Mouse (Mus musculus) erythroblast, embryonic 14.5 days (primary cell): ENCODE measurements around the gene Stk33. TPM values are rescaled to one million over a fixed set of nuclear protein-coding genes. Genes with fewer than 3 reads are reported as not detected.

Experiments used
- H3K27me3 ChIP-seq: 2 replicates; pipeline ENCODE4 v1.6.1; 2012; ENCODE audit warnings: inconsistent platforms; ENCODE audit not compliant: control insufficient read depth
- H3K36me3 ChIP-seq: 2 replicates; pipeline ENCODE4 v1.6.1; 2012; ENCODE audit warnings: mild to moderate bottlenecking, inconsistent platforms; ENCODE audit not compliant: control insufficient read depth
- H3K4me1 ChIP-seq: 2 replicates; pipeline ENCODE4 v1.6.1; 2012; ENCODE audit warnings: inconsistent platforms; ENCODE audit not compliant: control insufficient read depth
- H3K4me3 ChIP-seq: replicated peaks from 2 replicates; pipeline ENCODE3; 2012; ENCODE audit warnings: moderate library complexity, mild to moderate bottlenecking, inconsistent platforms
- H3K9me3 ChIP-seq: 2 replicates; pipeline ENCODE4 v1.6.1; 2012; ENCODE audit warnings: low read length, inconsistent platforms, mixed read lengths; ENCODE audit not compliant: control insufficient read depth
- GATA1 ChIP-seq: IDR thresholded peaks from 2 replicates; pipeline ENCODE4 v1.6.1; 2012; ENCODE audit warnings: low read length, inconsistent platforms, mixed read lengths
- TAL1 ChIP-seq: IDR thresholded peaks from 3 replicates; pipeline ENCODE4 v1.6.1; 2012; ENCODE audit warnings: low read length, inconsistent platforms, mixed read lengths
- polyA plus RNA-seq: library from polyadenylated mRNA; stranded (reverse); fragments of >175 nt; gene quantifications from 2 replicates; pipeline ENCODE4 v1.2.3, GENCODE M21; 2012

Gene Stk33
- polyA plus RNA-seq, 1 experiment = not detected

DNA sequence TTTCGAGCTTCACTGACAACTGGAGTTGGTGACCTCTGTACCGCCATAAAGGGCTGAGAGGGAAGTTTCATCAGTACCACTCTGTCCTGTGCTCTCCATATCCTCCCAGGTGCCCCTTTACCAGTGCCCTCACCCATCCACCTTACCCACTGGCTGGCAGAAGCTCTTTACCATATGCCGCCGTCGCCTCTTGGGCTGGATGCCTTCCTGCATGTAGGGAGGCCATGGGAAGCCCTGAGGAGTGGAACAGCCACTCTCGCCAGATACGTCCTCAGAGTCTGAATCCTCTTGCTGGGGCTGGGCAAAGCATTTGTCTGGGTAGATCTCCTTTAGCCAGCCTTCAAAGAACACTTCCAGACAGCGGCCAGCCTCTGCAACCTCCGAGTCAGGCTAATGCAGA lies 16.0 kb upstream of the Stk33 start:
- Histone ChIP-seq H3K36me3 (no peaks in the 10 kb centered on the region), H3K4me3 (no peak overlapping the region), H3K9me3 (no peaks in the 10 kb centered on the region), H3K4me1 (no peaks in the 10 kb centered on the region), H3K27me3 (no peaks in the 10 kb centered on the region)
- no peak for TF ChIP-seq TAL1
- no peak for TF ChIP-seq GATA1

DNA sequence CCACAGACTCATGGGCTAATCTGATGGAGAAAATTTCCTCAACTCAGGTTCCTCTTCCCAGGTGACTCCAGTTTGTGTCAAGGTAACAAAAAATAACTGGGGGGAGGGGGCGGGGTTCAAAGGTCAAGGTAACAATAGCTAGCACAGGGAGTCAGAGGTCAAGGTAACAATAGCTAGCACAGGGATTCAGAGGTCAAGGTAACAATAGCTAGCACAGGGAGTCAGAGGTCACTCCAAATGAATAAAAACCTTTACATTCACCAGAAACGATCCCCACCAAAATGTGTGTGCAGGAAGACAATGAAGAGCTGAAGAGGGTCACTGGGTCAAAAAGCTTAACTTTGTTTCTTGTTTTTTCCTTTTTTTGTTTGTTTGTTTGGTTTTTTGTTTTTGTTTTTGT lies 9.2 kb upstream of the Stk33 start:
- H3K9me3 ChIP-seq = no peaks in the 10 kb centered on the region
- TF ChIP-seq GATA1 (no peak), TAL1 (no peak)
- H3K27me3 ChIP-seq = no peaks in the 10 kb centered on the region
- H3K36me3 ChIP-seq = no peaks in the 10 kb centered on the region
- H3K4me3 ChIP-seq = no peak overlapping the region
- H3K4me1 ChIP-seq = no peaks in the 10 kb centered on the region

DNA sequence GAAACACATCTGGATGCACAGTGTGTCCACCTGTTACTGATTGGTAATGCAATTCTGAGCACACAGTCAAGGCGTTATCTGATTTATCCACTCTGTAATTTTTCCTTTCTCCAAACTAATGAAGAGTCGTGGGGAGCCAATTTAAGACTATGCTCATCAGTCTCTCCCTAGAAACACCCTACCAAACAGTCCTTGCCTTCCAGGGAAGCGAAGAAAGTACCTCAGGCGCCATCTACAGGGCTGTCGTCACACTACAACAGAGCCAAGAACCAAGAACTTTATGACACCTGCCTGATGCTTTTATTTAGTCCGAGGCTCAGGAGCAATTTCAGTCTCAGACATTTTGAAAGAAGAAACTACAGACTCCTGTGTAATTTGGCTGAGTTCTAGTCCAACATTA lies 6.1 kb upstream of the Stk33 start:
- no peaks in the 10 kb centered on the region for H3K36me3 ChIP-seq
- TF ChIP-seq GATA1 (no peak), TAL1 (no peak)
- H3K4me1 ChIP-seq = no peaks in the 10 kb centered on the region
- no peaks in the 10 kb centered on the region for H3K9me3 ChIP-seq
- H3K27me3 ChIP-seq = peaks cover 11% of the 10 kb centered on the region
- no peak overlapping the region for H3K4me3 ChIP-seq

DNA sequence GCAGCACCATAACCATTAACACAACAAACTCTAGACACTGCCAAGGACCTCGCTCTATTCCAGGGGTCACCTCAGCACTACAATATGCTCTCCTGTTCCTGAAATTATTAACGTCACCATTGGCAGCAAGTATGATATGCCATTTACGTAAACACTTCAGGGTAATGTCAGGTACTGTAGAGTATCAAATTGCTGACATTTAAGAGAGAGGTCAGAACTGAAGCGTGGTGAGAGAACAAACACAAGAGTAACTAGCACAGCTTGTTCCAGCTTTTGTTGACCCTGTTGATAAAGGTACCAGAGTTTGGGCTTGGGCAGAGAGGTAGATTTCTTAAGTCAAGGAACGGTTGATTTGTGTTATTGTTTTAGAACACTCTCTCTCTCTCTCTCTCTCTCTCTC lies 3.9 kb upstream of the Stk33 start:
- no peak overlapping the region for H3K4me3 ChIP-seq
- TF ChIP-seq TAL1 (no peak), GATA1 (no peak)
- H3K4me1 ChIP-seq = no peaks in the 10 kb centered on the region

DNA sequence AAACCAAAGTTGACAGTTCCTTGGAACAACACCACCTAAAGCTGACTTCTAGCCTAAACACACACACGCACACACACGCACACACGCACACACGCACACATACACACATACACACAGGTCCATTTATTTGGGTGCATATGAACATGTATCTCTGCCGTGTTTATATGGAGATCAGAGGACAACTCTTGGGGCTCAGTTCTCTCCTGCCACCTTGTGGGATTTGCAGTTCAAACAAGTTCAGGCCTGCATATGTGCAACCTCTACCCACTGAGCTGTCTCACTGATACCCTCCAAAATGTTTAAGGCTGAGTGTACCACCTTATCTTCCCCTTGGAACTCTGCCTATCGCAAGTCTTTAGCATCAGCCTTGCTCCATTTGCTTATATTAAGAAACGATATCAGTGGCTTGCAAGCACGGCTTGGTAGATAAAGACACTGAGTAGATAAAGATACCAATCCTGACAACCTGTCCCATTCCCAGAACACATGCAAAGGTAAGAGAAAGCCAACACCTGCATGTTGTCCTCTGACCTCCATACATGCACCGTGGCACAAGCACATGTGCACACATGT lies 1.9 kb upstream of the Stk33 start:
- H3K4me1 ChIP-seq = no peaks in the 10 kb centered on the region
- no peak overlapping the region for H3K4me3 ChIP-seq
- no peaks in the 10 kb centered on the region for H3K36me3 ChIP-seq
- TF ChIP-seq TAL1 (no peak), GATA1 (no peak)
- peaks cover 46% of the 10 kb centered on the region for H3K27me3 ChIP-seq
- H3K9me3 ChIP-seq = peaks cover 2% of the 10 kb centered on the region; the same call in 1 of the 2 replicates

More for the DNA sequence above, 3.9 kb upstream of the Stk33 start:
- peaks cover 33% of the 10 kb centered on the region for H3K27me3 ChIP-seq
- H3K9me3 ChIP-seq = peaks cover 2% of the 10 kb centered on the region; the same call in 1 of the 2 replicates
- no peaks in the 10 kb centered on the region for H3K36me3 ChIP-seq

DNA sequence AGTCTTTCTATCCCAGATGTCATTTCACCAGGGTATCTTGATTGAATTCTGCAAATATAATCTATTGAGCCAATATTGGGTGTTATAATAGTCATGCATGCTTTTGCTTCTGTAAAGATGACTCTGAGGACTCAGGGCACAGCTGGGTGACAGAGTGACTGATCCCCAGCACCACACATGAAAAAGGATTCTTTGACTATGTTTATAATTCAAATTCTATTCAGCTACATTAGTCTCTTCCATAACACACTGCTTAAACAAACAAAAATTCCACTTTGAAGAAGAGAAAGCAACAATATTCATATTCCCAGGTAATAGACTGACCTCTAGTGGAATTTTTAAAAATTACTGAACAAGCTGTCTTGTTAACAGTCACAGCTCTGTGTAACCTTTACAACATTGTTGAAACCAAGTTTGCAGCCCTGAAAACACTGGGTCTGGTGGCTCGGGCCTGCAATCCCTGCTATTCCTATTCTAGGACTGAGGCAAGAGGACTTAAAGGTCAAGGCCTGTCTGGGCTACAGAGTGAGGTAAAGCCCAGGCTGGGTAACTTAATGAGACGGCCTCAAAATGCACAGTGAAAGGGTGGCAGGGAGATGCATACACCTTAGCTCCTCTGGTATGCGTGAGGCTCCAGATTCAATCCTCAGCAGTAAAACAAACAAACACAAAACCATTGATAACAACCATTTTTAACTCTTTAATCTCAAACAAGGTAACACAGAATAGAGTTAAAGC lies 14.3 kb downstream of the Stk33 start:
- no peaks in the 10 kb centered on the region for H3K27me3 ChIP-seq
- no peaks in the 10 kb centered on the region for H3K36me3 ChIP-seq
- TF ChIP-seq TAL1 (no peak), GATA1 (no peak)
- H3K4me3 ChIP-seq = no peak overlapping the region
- H3K4me1 ChIP-seq = no peaks in the 10 kb centered on the region
- no peaks in the 10 kb centered on the region for H3K9me3 ChIP-seq

DNA sequence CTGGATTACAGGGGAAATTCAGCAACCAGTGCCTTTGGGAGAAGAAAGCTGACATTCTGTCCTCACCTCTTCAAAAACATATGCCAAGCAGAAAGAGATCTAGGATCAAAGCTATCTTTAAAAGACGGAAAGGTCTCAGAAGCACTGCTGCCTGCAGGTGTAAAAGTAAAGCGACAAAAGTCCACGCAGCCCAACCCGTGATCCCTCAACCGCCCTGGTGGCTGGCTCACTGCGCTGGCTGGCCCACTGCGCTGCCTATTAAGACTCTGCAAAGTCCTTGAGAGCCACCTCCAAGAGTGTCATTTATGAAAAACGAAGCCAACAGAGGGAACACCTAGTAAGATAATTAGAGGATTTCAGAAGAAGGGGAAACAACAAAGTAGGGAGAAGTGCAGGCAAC lies 16.1 kb downstream of the Stk33 start:
- Histone ChIP-seq H3K27me3 (no peaks in the 10 kb centered on the region), H3K36me3 (no peaks in the 10 kb centered on the region), H3K4me3 (no peak overlapping the region), H3K4me1 (no peaks in the 10 kb centered on the region), H3K9me3 (no peaks in the 10 kb centered on the region)
- TF ChIP-seq GATA1 = no peak
- no peak for TF ChIP-seq TAL1

DNA sequence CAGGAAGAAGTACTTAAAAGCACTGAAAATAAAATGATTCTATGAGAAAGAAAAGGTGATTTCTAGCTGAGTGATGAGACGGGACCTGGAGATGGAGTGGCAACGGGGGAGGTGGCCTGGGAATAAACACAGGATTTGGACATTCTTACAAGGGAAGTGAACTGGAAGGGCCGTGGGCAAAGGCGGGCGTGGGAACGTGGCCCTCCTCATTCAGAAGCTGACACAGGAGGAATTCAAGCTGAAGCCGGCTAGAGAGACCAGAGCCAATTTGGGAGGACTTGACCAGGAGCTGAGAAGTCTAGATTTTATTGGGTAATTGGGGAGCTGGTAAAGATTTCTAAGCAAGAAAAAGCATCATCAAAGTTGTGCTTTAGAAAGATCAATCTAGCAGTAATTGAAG lies 33.4 kb downstream of the Stk33 start:
- Histone ChIP-seq H3K4me1 (no peaks in the 10 kb centered on the region), H3K36me3 (no peaks in the 10 kb centered on the region)
- TF ChIP-seq TAL1 (no peak), GATA1 (no peak)

DNA sequence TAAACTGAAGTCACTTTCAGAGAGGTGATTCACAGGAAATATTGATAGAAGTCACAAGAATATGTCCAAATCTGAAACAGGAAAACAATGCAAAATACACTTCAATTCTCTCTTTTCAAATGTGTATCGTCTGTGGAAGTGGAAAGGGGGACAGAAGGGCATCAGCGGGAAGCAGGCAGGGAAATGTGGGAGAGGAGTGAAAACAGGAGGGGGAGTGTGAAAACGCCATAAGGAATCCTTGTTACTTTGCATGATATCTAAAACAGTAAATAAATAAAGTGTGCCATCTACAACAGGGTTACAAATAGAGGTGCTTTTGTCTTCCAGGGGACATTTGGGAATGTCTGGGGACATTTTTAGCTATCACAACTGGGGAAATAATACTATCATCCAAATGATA lies 39.6 kb downstream of the Stk33 start:
- TF ChIP-seq GATA1 = no peak
- no peak for TF ChIP-seq TAL1
- Histone ChIP-seq H3K4me1 (no peaks in the 10 kb centered on the region), H3K9me3 (no peaks in the 10 kb centered on the region), H3K27me3 (no peaks in the 10 kb centered on the region), H3K4me3 (no peak overlapping the region), H3K36me3 (no peaks in the 10 kb centered on the region)

More for the DNA sequence above, 33.4 kb downstream of the Stk33 start:
- no peaks in the 10 kb centered on the region for H3K27me3 ChIP-seq
- no peaks in the 10 kb centered on the region for H3K9me3 ChIP-seq
- H3K4me3 ChIP-seq = no peak overlapping the region
